Mouse (Mus musculus) bone marrow macrophage, adult 2 months (primary cell): ENCODE data around the gene Cbr3. TPM values are rescaled to one million over a fixed set of nuclear protein-coding genes. Genes with fewer than 3 reads are reported as not detected.
A peak's percentile ranks its signal among the peaks of the same experiment; 100 is the strongest.
"Not testable (repeated sequence)": the region's sequence is repeated elsewhere in the genome, so short reads cannot be mapped to it uniquely, and the experiment has no call there.

Experiments used
- H3K27ac ChIP-seq: 2 replicates; pipeline ENCODE4 v1.5.1; 2012; ENCODE audit warnings: low read depth, low read length; ENCODE audit not compliant: insufficient read depth
- H3K4me1 ChIP-seq: 2 replicates; pipeline ENCODE4 v1.6.1; 2012; ENCODE audit warnings: low read length; ENCODE audit not compliant: control insufficient read depth, insufficient read depth
- H3K4me3 ChIP-seq: 2 replicates; pipeline ENCODE4 v1.5.1; 2012; ENCODE audit warnings: mild to moderate bottlenecking, low read length, moderate library complexity; ENCODE audit not compliant: insufficient read depth
- CTCF ChIP-seq: IDR thresholded peaks from 2 replicates; pipeline ENCODE4 v1.5.1; 2012; ENCODE audit warnings: low read depth, mild to moderate bottlenecking, low read length, moderate library complexity
- POLR2A ChIP-seq: IDR thresholded peaks from 2 replicates; pipeline ENCODE4 v1.6.1; 2012; ENCODE audit warnings: mild to moderate bottlenecking, low read depth, low read length, borderline replicate concordance
- polyA plus RNA-seq: library from polyadenylated mRNA; stranded (reverse); fragments of >200 nt; gene quantifications from 2 replicates; pipeline ENCODE4 v1.2.4, GENCODE M21; 2012; ENCODE audit not compliant: missing spikeins, insufficient read depth, insufficient read length

The Cbr3 gene
- polyA plus RNA-seq, 1 experiment = 33.8 TPM

DNA sequence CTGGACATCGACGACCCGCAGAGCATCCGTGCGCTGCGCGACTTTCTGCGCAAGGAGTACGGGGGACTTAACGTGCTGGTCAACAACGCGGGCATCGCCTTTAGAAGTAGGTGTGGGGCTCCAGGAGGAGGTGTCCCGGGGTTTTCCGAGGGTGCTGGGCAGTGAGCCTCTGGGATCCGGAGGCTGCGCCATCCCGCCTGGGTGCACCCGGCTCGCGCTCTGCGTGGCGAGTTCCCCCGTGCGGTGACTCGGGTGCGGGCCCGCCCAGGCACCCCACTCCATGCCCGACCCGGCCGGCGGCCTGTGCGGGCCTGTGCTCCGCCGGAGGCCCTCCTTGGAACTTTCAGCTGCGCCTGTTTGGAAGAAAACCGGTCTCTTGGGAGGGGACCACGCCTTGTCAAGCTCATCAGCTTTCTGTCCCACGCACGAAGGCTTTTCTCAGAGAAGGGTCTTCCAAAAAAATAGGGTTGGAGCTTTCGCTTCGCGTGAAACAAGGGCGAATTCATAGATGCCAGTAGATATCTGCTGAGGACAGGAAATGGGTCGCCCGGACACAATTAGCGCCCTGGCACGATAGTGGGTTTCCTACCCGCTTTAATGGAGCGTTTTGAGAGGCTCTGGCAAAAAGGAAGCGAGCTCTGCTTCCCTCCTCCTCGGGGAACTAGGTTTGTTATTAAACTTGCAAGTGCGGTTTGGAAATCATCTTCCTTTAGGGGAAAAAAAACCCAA lies 657 bp downstream of the Cbr3 start:
- H3K27ac ChIP-seq = no peak overlapping the region
- H3K4me3 ChIP-seq = peak overlapping the region; percentile 72
- TF ChIP-seq POLR2A (no peak), CTCF (no peak)
- peaks cover 10% of the 10 kb centered on the region for H3K4me1 ChIP-seq

DNA sequence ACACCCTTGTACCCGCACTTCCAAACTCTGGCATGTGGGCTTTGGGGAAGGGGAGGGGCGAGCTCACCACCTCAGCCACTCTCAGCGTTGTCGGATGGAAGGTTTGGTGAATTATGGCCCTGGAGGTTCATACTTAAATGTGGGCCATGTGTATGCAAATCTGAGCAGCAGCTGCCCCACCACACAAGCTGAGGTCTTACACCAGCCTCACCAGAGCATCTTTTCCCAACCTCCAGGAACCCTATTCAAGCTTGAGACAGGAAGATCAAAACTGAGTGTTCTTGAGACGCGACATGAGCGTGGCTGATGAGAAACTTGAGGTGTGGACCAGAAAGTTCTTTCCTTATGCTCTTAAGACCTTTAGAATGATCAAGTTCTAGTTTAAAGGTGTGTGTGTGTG lies 1.4 kb downstream of the Cbr3 start:
- TF ChIP-seq CTCF (no peak), POLR2A (no peak)
- peaks cover 10% of the 10 kb centered on the region for H3K4me1 ChIP-seq
- no peak overlapping the region for H3K27ac ChIP-seq
- peak overlapping the region; percentile 2; the same call in 1 of the 2 replicates for H3K4me3 ChIP-seq

DNA sequence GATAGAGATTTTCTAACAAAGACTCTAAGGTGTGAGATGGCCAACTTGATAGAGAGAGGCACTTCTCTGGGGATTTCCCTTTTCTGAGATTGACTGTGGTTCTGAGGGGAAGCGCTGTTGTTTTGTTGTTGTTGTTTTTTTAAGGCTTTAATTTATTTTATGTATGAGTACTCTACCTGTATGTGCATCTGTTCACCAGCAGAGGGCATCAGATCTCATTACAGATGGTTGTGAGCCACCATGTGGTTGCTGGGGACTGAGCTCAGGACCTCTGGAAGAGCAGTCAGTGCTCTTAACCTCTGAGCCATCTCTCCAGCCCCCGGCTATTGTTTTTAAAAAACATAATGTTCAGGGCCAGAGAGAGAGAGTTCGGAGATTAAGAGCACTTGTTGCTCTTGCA lies 2.8 kb downstream of the Cbr3 start:
- not testable (repeated sequence) for H3K4me3 ChIP-seq, H3K27ac ChIP-seq, H3K4me1 ChIP-seq

DNA sequence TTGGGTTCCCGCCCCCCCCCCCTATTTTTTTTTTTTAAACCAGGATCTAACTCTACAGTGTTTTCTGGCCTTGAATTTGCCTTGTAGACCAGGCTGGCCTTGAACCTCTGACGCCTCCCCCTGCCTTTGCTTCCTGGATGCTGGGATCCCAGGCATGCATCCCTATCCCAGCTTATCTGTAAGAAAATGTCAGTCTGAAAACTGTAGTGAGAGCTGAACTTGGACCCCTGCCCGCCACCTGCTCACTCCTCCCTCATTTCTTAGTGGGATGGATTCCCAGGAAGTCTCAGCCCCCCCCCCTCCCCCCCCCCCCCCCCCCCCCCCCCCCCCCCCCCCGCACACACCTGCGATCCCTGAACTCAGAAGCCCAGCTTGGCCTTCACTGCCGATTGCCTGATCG lies 3.4 kb downstream of the Cbr3 start:
- H3K27ac ChIP-seq = no peak overlapping the region
- H3K4me3 ChIP-seq = no peak overlapping the region
- TF ChIP-seq POLR2A (no peak), CTCF (no peak)
- H3K4me1 ChIP-seq = peaks cover 13% of the 10 kb centered on the region

DNA sequence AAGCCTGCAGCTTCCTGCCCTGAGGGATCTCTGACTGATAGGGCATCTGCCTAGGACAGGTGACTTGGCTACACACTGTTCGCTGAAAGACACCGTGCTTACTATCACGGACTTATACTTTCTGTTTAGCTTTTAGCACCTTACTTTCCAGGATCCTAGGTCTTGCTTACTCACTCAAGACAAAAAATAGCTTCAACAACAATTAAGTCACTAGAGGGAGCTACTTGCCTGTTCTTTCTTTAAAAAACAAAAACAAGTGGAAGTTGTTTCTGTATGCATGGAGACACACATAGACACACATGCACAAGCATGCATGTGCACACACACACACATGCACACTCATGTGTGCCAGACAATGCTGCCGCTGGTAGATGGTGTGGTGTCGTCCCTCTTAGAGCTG lies 3.9 kb downstream of the Cbr3 start:
- H3K27ac ChIP-seq = no peak overlapping the region
- H3K4me3 ChIP-seq = no peak overlapping the region
- TF ChIP-seq POLR2A (no peak), CTCF (no peak)
- H3K4me1 ChIP-seq = peaks cover 14% of the 10 kb centered on the region

DNA sequence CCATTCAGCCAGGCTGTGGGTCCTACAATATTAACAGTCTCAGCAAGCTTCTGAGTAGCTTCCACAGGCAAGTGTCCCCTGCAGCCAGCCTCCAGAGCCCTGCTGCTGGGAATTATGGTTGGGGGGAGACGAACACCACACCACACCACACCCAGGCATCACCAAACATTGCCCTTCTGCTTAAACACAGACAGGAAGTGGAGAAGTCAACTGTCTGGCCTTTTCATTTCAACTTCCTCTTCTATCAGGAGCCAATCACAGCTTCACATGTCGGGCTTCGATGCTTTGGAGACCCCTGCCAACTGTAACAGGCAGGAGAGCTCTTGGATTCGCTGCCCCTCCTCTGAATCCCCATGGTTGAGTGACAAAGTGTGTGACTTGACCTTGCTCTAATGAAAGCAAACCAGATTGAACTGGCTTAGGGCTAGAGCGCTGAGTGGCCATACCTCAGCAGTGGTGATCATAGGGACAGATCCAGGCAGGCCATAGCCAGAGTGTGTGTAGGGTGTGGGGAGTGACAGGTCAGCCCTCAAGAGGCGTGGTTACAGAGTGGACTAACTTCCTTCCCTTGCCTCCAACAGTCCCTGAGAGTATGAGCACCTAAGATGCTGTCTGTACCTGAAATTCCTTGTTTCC lies 8.3 kb downstream of the Cbr3 start:
- Histone ChIP-seq H3K4me3 (no peak overlapping the region), H3K4me1 (peaks cover 17% of the 10 kb centered on the region), H3K27ac (no peak overlapping the region)
- TF ChIP-seq CTCF (no peak), POLR2A (no peak)

DNA sequence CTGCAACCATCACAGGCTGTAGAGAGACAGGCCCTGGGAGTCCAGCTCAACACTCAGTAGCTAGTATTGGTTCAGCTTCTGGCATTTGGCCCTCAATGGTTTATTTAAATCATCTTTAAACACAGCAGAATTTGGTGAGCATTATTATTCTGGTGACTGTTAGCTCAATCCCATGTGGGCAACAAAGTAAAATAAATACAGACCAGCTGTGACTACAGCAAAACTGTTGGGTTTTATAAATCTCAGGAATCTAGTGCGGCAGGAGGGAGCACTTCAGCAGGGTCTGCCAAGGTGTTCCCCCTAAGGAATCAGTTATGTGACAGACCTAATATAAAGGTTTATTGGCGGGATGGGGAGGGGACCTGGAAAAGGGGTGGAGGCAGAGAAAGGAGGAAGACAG lies 9.7 kb downstream of the Cbr3 start:
- H3K4me3 ChIP-seq = no peak overlapping the region
- no peak overlapping the region for H3K27ac ChIP-seq
- H3K4me1 ChIP-seq = peaks cover 17% of the 10 kb centered on the region
- TF ChIP-seq CTCF = no peak
- no peak for TF ChIP-seq POLR2A

DNA sequence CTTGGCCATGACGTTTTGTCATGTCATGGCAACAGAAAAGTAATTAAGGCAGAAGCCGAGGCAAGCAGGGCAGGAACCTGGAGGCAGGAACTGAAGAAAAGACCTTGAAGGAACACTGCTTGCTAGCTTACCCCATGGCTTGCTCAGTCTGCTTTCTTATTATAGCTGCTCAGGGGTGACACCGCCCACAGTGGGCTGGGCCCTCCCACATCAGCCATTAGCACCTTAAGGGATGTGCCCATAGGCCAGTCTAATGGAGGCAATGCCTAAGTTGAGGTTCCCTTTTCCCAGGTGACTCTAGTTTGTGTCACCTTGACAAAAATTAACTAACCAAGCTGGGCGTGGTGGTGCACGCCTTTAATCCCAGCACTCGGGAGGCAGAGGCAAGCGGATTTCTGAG lies 24.1 kb downstream of the Cbr3 start:
- TF ChIP-seq POLR2A (no peak), CTCF (no peak)
- Histone ChIP-seq H3K4me1 (no peaks in the 10 kb centered on the region), H3K27ac (no peak overlapping the region), H3K4me3 (no peak overlapping the region)

DNA sequence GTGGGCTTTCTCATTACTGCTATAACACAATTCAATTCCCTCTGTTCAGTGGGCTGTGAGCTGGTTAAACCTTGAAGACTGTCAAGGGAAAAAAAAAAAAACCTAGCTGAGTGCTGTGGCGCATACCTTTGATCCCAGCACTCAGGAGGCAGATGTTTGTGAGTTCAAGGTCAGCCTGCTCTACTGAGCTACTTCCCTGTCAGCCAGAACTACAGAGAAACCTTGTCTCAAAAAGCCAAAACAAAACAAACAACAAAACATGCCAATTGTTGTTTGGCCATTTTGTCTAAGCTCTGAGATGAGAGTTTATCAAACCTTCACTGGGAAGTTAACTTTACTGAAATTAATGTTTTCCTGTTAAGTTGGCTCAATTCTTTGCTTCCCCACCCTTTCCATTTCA lies 26.2 kb downstream of the Cbr3 start:
- TF ChIP-seq POLR2A = no peak
- no peak for TF ChIP-seq CTCF
- Histone ChIP-seq H3K4me3 (no peak overlapping the region), H3K27ac (no peak overlapping the region), H3K4me1 (peaks cover 7% of the 10 kb centered on the region)

DNA sequence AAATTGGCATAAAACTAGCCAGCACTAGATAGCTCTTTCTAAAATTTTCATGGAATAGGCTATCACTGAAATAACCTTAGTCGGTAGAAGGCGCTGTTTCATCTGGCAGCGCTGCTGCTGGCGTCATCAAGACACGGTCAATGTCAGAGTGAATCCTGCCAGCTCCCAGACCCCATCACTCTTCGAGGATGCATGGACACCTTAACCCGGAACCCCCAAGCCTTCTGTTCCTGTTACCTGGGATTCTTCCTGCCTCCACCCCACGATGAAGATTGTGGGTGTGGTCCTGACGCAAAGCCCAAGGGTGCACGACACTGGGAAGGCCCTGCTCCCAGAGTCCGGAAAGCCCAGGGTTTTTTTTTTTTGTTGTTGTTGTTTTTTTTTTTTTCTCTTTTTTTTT lies 27.9 kb downstream of the Cbr3 start:
- TF ChIP-seq CTCF = peak; percentile 65
- TF ChIP-seq POLR2A = no peak
- peaks cover 7% of the 10 kb centered on the region for H3K4me1 ChIP-seq
- peak overlapping the region; percentile 47 for H3K27ac ChIP-seq
- peak overlapping the region; percentile 93 for H3K4me3 ChIP-seq
